Mouse (Mus musculus): ENCODE measurements at regions not wholly inside any gene's neighbourhood (a gene's known extent, or its start where the extent isn't known, plus 50 kb on each side); places are given as distances from the start of the nearest gene placed in this dataset.
A peak's percentile ranks its signal among the peaks of the same experiment; 100 is the strongest.
"Not testable (repeated sequence)": the region's sequence is repeated elsewhere in the genome, so short reads cannot be mapped to it uniquely, and the experiment has no call there.

- no peak for DNase-seq (ENCODE audit: low spot score in 2 of 2)
Measured at GRCm38 (mm10) chr5:134046086-134046485, 53.4 kb upstream of the Castor2 start.

- not testable (repeated sequence) for DNase-seq (ENCODE audit: low spot score in 2 of 2)
Measured at GRCm38 (mm10) chr5:134042938-134043337, 56.6 kb upstream of the Castor2 start.

GRCm38 (mm10) chr5:134027316-134027966, 72.1 kb upstream of the Castor2 start:
- no peak for DNase-seq (ENCODE audit: low spot score in 2 of 2)

- DNase-seq (ENCODE audit: low spot score in 2 of 2): no peak
Measured at GRCm38 (mm10) chr5:134019651-134020432, 79.7 kb upstream of the Castor2 start.

GRCm38 (mm10) chr5:134014257-134015163, 85.0 kb upstream of the Castor2 start:
- peak; percentile 5 to 28 for DNase-seq (ENCODE audit: low spot score in 2 of 2)

GRCm38 (mm10) chr5:134013206-134013605, 86.3 kb upstream of the Castor2 start:
- no peak for DNase-seq (ENCODE audit: low spot score in 2 of 2)

- DNase-seq (ENCODE audit: low spot score in 2 of 2): no peak
Measured at GRCm38 (mm10) chr5:134009843-134010242, 89.7 kb upstream of the Castor2 start.

- DNase-seq (ENCODE audit: low spot score in 2 of 2): no peak
Measured at GRCm38 (mm10) chr5:134007127-134007771, 92.3 kb upstream of the Castor2 start.

- DNase-seq (ENCODE audit: low spot score in 2 of 2): peak; percentile 35 to 62
Measured at GRCm38 (mm10) chr5:134006470-134007126, 92.9 kb upstream of the Castor2 start.

- no peak for DNase-seq (ENCODE audit: low spot score in 2 of 2)
Measured at GRCm38 (mm10) chr5:134006001-134006400, 93.5 kb upstream of the Castor2 start.

GRCm38 (mm10) chr5:134000100-134000499, 99.4 kb upstream of the Castor2 start:
- DNase-seq (ENCODE audit: low spot score in 2 of 2): no peak

- DNase-seq (ENCODE audit: low spot score in 2 of 2): no peak
Measured at GRCm38 (mm10) chr5:133999698-134000097, 99.8 kb upstream of the Castor2 start.

- DNase-seq (ENCODE audit: low spot score in 2 of 2): no peak
Measured at GRCm38 (mm10) chr5:133991994-133992393, 107.5 kb upstream of the Castor2 start.

- DNase-seq (ENCODE audit: low spot score in 2 of 2): no peak
Measured at GRCm38 (mm10) chr5:133991556-133991955, 108.0 kb upstream of the Castor2 start.

GRCm38 (mm10) chr5:133983249-133983966, 116.1 kb upstream of the Castor2 start:
- no peak for DNase-seq (ENCODE audit: low spot score in 2 of 2)

- no peak for DNase-seq (ENCODE audit: low spot score in 2 of 2)
Measured at GRCm38 (mm10) chr5:133970421-133970914, 129.0 kb upstream of the Castor2 start.

- DNase-seq (ENCODE audit: low spot score in 2 of 2): no peak
Measured at GRCm38 (mm10) chr5:133963301-133963700, 136.2 kb upstream of the Castor2 start.

GRCm38 (mm10) chr5:133940841-133941240, 158.7 kb upstream of the Castor2 start:
- DNase-seq (ENCODE audit: low spot score in 2 of 2): no peak

- no peak for DNase-seq (ENCODE audit: low spot score in 2 of 2)
Measured at GRCm38 (mm10) chr5:133940030-133940429, 159.5 kb upstream of the Castor2 start.

Measured in adrenal gland, postnatal 4 days (tissue).